Mouse (Mus musculus) stomach, postnatal 0 days (tissue): ENCODE data around the gene Ptpro.

Experiments
- CTCF ChIP-seq: IDR thresholded peaks from 2 replicates; pipeline ENCODE4 v1.5.1; 2016; ENCODE audit warnings: antibody characterized with exemption, low read depth, mild to moderate bottlenecking, moderate library complexity
- EP300 ChIP-seq: optimal IDR thresholded peaks from 2 replicates; pipeline ENCODE3; 2016; ENCODE audit warnings: antibody characterized with exemption

DNA sequence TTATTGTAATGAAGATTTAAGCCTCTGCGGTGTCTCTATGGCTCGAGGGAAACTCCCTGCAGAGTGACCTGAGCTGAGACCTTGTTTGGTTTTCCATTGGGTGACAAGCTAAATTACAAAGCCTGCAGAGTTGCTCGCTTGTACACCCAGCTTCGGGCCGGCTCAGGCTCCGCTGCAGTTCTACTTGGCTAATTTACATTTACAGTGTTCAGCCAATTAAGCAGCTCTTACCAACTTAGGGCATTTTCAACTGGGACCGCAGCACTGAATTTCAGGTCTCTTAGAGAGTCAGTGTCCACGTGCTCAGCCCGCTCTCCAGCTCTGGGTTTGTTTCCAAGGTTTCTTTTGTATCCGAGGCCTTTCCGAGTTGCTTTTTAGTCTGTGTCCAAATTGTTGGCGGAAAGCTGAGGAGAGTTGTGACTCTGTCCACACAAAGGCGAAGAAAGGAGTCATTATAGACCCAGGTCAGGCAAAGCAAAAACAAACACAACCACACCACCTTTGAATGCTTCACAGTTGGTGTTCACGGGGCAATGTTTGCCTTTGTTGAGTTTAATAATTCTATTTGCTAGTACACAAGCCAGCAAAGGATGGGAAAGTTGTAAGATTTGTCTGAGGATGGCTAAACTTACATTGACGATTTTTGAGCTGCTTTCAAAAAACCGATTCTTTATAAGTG is 185.9 kb downstream of the Ptpro start:
- TF ChIP-seq CTCF (no peak), EP300 (no peak)
